Mouse (Mus musculus): ENCODE data around the gene Cyp3a11.
"Not testable (repeated sequence)": the region's sequence is repeated elsewhere in the genome, so short reads cannot be mapped to it uniquely, and the experiment has no call there.

Gene Cyp3a11

DNA sequence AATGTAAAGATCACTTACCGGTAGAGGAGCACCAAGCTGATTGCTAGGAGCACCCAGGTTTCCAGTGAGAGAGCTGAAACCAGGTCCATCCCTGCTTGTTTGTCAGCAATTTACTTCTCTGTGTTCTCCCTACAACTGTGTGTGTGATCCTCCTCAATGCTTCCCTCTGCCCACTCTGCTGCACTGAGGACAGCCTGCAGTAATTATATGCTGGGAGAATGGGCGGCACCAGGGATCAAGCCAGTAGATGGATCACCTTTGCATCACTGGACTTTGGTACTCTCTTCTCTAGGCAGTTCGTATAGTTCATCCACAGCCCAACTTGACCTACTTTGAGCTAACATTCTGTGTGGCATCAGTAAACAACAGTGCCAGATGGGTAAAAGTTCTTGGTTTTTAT, at the start of gene Cyp3a11:
Cyp3a11 (minus strand) TSS at position 277 of the 400 bp plus-strand sequence.
- DNase-seq: no peak

DNA sequence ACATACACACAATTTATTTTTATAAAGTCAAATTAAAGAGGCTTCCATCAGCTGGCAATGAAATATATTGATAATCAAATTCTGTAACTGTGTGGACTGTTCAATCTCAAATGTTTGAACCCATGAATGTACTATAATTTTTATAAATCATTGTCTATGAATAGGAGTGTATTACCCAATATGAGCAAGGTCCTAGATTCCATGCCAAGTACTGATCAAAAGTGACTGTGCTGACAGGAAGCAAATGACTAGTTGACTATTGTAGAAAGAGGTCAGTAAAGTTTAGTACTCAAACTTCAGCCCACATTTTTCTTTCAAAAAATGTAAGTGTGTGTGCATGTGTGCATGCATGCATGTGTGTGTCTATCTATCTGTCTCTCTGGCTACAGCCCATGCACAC, 33.1 kb upstream of the Cyp3a11 start:
- peak; percentile 56 for DNase-seq

DNA sequence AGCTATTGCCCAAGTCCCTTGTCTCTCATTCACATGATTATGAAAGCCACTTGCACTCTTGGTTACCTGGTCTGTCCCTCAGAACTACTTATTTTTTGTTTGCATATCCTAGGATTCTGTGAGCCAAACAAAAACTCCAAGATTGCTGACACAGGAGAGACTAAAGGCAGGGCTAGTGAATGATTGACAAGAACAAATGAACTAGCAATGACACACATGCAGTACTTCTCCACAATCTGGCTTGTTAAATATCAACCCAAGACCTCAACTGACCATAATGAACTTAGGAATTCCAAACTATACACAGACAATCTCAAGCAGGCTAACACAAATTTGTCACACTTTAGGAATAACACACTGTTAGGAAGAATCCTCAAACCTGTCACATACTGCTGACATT, 32.0 kb upstream of the Cyp3a11 start:
- peak; percentile 89 for DNase-seq

DNA sequence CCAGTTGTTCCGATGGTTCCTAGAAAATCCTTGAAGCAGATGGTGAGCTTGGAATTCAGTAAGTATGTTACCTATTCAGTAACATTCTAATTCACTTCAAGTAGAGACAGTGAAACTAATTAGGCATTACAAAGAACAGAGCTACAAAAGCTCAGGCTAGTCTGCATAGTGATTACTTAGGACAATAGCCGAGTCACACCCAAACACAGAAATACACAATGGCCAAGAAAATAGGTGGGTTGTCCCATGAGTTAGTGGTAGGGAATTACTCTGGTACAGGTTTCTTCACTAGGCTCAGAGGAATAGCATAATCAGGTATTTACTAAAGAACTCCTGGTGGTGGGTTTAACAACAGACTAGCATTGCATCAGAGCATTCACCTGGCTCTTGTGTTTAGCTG, 27.2 kb upstream of the Cyp3a11 start:
- DNase-seq: not testable (repeated sequence)

DNA sequence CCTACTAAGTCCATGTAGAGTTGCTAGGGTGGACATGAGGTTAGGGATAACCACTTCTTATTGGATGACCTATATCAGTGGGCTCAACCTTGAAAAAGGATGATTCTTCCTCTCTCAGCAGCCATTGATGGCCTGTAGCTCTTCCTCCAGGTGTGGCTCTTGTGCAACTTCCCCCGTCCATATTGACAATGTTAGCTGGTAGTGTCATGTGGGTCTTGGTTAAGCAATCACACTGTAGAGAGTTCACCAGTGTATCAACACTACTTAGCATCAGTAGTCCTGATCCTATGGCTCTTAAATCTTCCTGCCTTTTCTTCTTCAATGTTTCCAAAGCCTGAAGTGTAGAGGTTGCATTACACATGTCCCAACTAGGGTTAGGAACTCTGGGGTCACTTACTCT, 24.8 kb upstream of the Cyp3a11 start:
- no peak for DNase-seq

- DNase-seq: peak; percentile 8
These were observed 23.6 kb upstream of the Cyp3a11 start for GRCm38 (mm10) chr5:145903349-145903748.

GRCm38 (mm10) chr5:145900436-145900990, 20.7 kb upstream of the Cyp3a11 start:
- DNase-seq: peak; percentile 14

DNA sequence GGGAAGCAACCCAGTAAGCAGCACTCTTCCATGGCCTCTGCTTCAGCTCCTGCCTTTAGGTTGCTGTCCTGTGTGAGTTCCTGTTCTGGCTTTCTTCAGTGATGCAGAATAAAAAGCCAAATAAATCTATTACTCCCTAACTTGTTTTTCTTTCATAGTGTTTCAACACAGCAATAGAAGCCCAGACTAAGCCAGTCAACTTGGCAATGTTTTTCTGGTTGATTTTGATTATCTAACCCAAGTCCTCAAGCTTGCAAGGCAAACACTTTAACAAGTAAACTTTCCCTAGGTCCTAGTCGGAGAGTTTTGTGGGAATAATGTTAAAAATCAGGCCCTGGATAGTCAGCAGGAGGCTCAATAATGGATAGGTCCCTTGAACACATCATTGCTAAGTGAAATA, 17.5 kb upstream of the Cyp3a11 start:
- no peak for DNase-seq

DNA sequence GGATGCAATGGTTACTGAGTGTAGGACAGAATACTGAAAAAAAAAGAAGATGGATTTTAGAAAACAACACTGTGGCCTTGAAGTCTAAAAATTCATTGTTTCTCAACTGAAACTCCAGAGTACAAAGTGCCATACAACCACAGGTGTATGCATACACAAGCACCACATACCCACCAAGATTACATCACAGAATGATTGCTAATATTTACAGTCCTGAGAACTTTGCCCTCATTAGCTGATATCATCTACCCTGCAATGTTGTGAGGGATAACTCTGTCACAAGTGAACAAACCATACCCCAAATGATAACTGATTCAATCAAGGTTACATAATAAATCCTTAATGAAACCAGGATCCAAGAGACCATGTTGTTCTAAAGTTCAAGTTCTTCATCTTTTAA, 1.4 kb upstream of the Cyp3a11 start:
- no peak for DNase-seq

- not testable (repeated sequence) for DNase-seq
These were observed 12.3 kb downstream of the Cyp3a11 start for GRCm38 (mm10) chr5:145867433-145867832.

DNA sequence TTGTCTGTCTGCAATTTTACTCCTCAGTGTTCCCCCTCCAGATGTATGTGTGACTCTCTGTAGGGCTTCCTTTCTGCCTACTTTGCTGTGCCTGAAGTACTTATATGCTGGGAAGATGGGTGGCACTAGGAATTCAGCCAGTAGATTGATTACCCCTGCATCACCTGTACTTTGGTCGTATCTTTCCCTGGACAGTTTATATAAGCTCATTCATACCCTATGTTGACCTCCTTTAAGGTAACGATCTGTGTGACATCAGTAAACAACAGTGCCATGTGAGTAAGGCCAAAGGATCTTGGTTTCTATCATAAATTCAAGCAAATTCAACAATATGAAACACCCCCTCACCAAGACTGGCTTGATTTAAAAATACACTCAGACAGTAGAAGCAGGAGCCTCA, 74.0 kb downstream of the Cyp3a11 start, which contains the start of gene Cyp3a44:
Cyp3a44 (minus strand) TSS at position 79 of the 400 bp plus-strand sequence.
- DNase-seq: not testable (repeated sequence)
